13 mouse cellular contexts compared by ENCODE assay signal in genomic region chr14:48331623-48332000, GRCm38 (mm10).
DNase-seq lines count a peak whose midpoint lies in the region; ATAC-seq and TF ChIP-seq lines count a peak whose summit lies in the region.
"Had no signal": no experiment of that assay in that cellular context is flagged by ENCODE, and none has a peak within 500 bp of the region (broad histone marks: within the 10 kb centered on the region; RNA-seq: fewer than 3 reads in every experiment).

No protein-coding gene starts in this region.

- H3K27me3 ChIP-seq in embryonic facial prominence, embryonic 12.5 days: no peaks in the 10 kb centered on the region
- no peaks in the 10 kb centered on the region for H3K27me3 ChIP-seq in hindbrain, embryonic 14.5 days (ENCODE audit: control insufficient read depth, insufficient read depth, low read length)
- H3K27me3 ChIP-seq in limb, embryonic 14.5 days (ENCODE audit: control insufficient read depth, insufficient read depth, low read length): no peaks in the 10 kb centered on the region

- no peak overlapping the region for H3K9ac ChIP-seq in embryonic facial prominence, embryonic 12.5 days
- H3K9ac ChIP-seq in hindbrain, embryonic 14.5 days: no peak overlapping the region
- H3K9ac ChIP-seq in limb, embryonic 14.5 days (ENCODE audit: low read depth, low read length, severe bottlenecking): no peak overlapping the region
- H3K9ac ChIP-seq: liver, embryonic 14.5 days; midbrain, embryonic 13.5 days had no signal

- no peaks in the 10 kb centered on the region for H3K9me3 ChIP-seq in embryonic facial prominence, embryonic 12.5 days
- no peaks in the 10 kb centered on the region for H3K9me3 ChIP-seq in hindbrain, embryonic 14.5 days (ENCODE audit: control insufficient read depth, low read length)
- no peaks in the 10 kb centered on the region for H3K9me3 ChIP-seq in limb, embryonic 14.5 days (ENCODE audit: control insufficient read depth, low read length)
- H3K9me3 ChIP-seq: midbrain, embryonic 13.5 days had no signal

- TF ChIP-seq POLR2A in limb, embryonic 14.5 days (IDR thresholded peaks at IDR 0.05; ENCODE audit: borderline replicate concordance, extremely low read depth, insufficient read depth, insufficient read length): no peak

- no peak overlapping the region for H3K4me2 ChIP-seq in embryonic facial prominence, embryonic 12.5 days (replicated peaks)
- no peak overlapping the region for H3K4me2 ChIP-seq in hindbrain, embryonic 14.5 days (replicated peaks)
- H3K4me2 ChIP-seq in limb, embryonic 14.5 days (replicated peaks; ENCODE audit: low read depth, low read length, severe bottlenecking): no peak overlapping the region

- H3K4me1 ChIP-seq in embryonic facial prominence, embryonic 12.5 days: peaks cover 42% of the 10 kb centered on the region
- peaks cover 23% of the 10 kb centered on the region for H3K4me1 ChIP-seq in hindbrain, embryonic 14.5 days (replicated peaks; ENCODE audit: control insufficient read depth, insufficient read depth, low read length)
- H3K4me1 ChIP-seq in limb, embryonic 14.5 days (ENCODE audit: control insufficient read depth, insufficient read depth, low read length): peaks cover 33% of the 10 kb centered on the region

- peak; percentile 19 for DNase-seq in left cerebral cortex, adult 11 months (ENCODE audit: low spot score)
- no peak for DNase-seq in left cerebral cortex, postnatal 4 days
- DNase-seq in hindbrain, embryonic 14.5 days (ENCODE audit: low spot score): no peak
- peak; percentile 42 for DNase-seq in limb, embryonic 14.5 days (ENCODE audit: low spot score)
- DNase-seq in lung, postnatal 36 days: no peak
- DNase-seq in urinary bladder, postnatal 14 days (ENCODE audit: low spot score): no peak
- DNase-seq: layer of hippocampus, postnatal 36 days had no signal

- intact Hi-C loops in left cerebral cortex, postnatal 4 days (cut with DNase I): no loop called here

- peak overlapping the region; percentile 64; the same call in 1 of the 2 replicates for H3K27ac ChIP-seq in embryonic facial prominence, embryonic 12.5 days
- peak overlapping the region; percentile 26; the same call in 1 of the 2 replicates for H3K27ac ChIP-seq in hindbrain, embryonic 14.5 days
- H3K27ac ChIP-seq in limb, embryonic 14.5 days (replicated peaks; ENCODE audit: low read depth, low read length): no peak overlapping the region
- H3K27ac ChIP-seq: gastrocnemius, adult 2 months; liver, embryonic 14.5 days; macrophage; midbrain, embryonic 13.5 days had no signal

- 51% methylated on average over 2 of the region's 2 CpGs for WGBS in embryonic facial prominence, embryonic 12.5 days
- WGBS in hindbrain, embryonic 14.5 days: 74% methylated on average over 2 of the region's 2 CpGs
- WGBS in limb, embryonic 14.5 days: 10% methylated on average over 2 of the region's 2 CpGs

- ATAC-seq in embryonic facial prominence, embryonic 12.5 days (ENCODE audit: insufficient number of reproducible peaks, insufficient read depth, low FRiP score, low TSS enrichment): no peak
- no peak for ATAC-seq in hindbrain, embryonic 14.5 days (ENCODE audit: low FRiP score)
- no peak for ATAC-seq in limb, embryonic 14.5 days (ENCODE audit: low FRiP score, low read depth)

- H3K36me3 ChIP-seq in embryonic facial prominence, embryonic 12.5 days: no peaks in the 10 kb centered on the region
- H3K36me3 ChIP-seq in hindbrain, embryonic 14.5 days (replicated peaks; ENCODE audit: control insufficient read depth, insufficient read depth): no peaks in the 10 kb centered on the region
- H3K36me3 ChIP-seq in limb, embryonic 14.5 days (ENCODE audit: control insufficient read depth, insufficient read depth, low read length): no peaks in the 10 kb centered on the region
- H3K36me3 ChIP-seq: midbrain, embryonic 13.5 days had no signal

- H3K4me3 ChIP-seq in embryonic facial prominence, embryonic 12.5 days: no peak overlapping the region
- no peak overlapping the region for H3K4me3 ChIP-seq in hindbrain, embryonic 14.5 days (replicated peaks; ENCODE audit: low read length)
- H3K4me3 ChIP-seq in limb, embryonic 14.5 days (replicated peaks; ENCODE audit: low read length): no peak overlapping the region
- H3K4me3 ChIP-seq: erythroblast, embryonic 14.5 days; gastrocnemius, adult 2 months; midbrain, embryonic 13.5 days had no signal

Comparison
In these comparisons a context has a peak if more than half of its experiments do, and no peak if none do; other contexts are left out.
1. DNase-seq: peak in left cerebral cortex, adult 11 months (single experiment) and limb, embryonic 14.5 days (single experiment); none in left cerebral cortex, postnatal 4 days (single experiment), hindbrain, embryonic 14.5 days (single experiment), lung, postnatal 36 days (single experiment) and urinary bladder, postnatal 14 days (single experiment).